28 mouse cellular contexts compared by ENCODE assay signal in genomic region chr2:38730331-38730827, GRCm38 (mm10). TPM values are rescaled to one million over a fixed set of nuclear protein-coding genes. Genes with fewer than 3 reads are reported as not detected.
A peak's percentile ranks its signal among the peaks of the same experiment; 100 is the strongest.
DNase-seq lines count a peak whose midpoint lies in the region; ATAC-seq lines count a peak whose summit lies in the region.
"Had no signal": no experiment of that assay in that cellular context is flagged by ENCODE, and none has a peak within 500 bp of the region (broad histone marks: within the 10 kb centered on the region; RNA-seq: fewer than 3 reads in every experiment).

No protein-coding gene starts in this region.

- peaks cover 28% of the 10 kb centered on the region for H3K36me3 ChIP-seq in forebrain, embryonic 10.5 days (replicated peaks)
- H3K36me3 ChIP-seq in forebrain, embryonic 11.5 days (ENCODE audit: control insufficient read depth, insufficient read depth, low read length) = no peaks in the 10 kb centered on the region; the same call in 1 of the 2 replicates
- H3K36me3 ChIP-seq in forebrain, embryonic 12.5 days (replicated peaks) = no peaks in the 10 kb centered on the region
- H3K36me3 ChIP-seq: embryonic facial prominence, embryonic 13.5 days; forebrain, embryonic 15.5 days; hindbrain, embryonic 15.5 days; intestine, embryonic 15.5 days had no signal

- H3K27me3 ChIP-seq in forebrain, embryonic 10.5 days (ENCODE audit: poor library complexity, severe bottlenecking) = no peaks in the 10 kb centered on the region
- H3K27me3 ChIP-seq in forebrain, embryonic 11.5 days (ENCODE audit: control insufficient read depth, insufficient read depth, low read length) = no peaks in the 10 kb centered on the region
- H3K27me3 ChIP-seq in forebrain, embryonic 12.5 days = no peaks in the 10 kb centered on the region
- H3K27me3 ChIP-seq: embryonic facial prominence, embryonic 13.5 days; forebrain, embryonic 15.5 days; heart, embryonic 13.5 days; hindbrain, embryonic 12.5 days; hindbrain, embryonic 15.5 days; intestine, embryonic 15.5 days had no signal

- no peak for ATAC-seq in forebrain, embryonic 11.5 days (replicated peaks; ENCODE audit: low FRiP score)
- no peak for ATAC-seq in forebrain, embryonic 12.5 days (ENCODE audit: low FRiP score)
- ATAC-seq: CD4-positive, CD25-positive, alpha-beta regulatory T cell, adult 4 months; forebrain, embryonic 15.5 days; intestine, embryonic 15.5 days had no signal

- WGBS in forebrain, embryonic 10.5 days = 95% methylated on average over 6 of the region's 6 CpGs
- WGBS in forebrain, embryonic 11.5 days = 95% methylated on average over 6 of the region's 6 CpGs
- 97% methylated on average over 6 of the region's 6 CpGs for WGBS in forebrain, embryonic 12.5 days

- no peak overlapping the region for H3K4me3 ChIP-seq in forebrain, embryonic 10.5 days
- no peak overlapping the region for H3K4me3 ChIP-seq in forebrain, embryonic 11.5 days (ENCODE audit: low read depth, low read length)
- no peak overlapping the region for H3K4me3 ChIP-seq in forebrain, embryonic 12.5 days (replicated peaks)
- H3K4me3 ChIP-seq: embryonic facial prominence, embryonic 10.5 days; embryonic facial prominence, embryonic 13.5 days; erythroblast, embryonic 14.5 days; forebrain, embryonic 15.5 days; heart, adult 2 months; heart, embryonic 10.5 days; heart, embryonic 13.5 days; hindbrain, embryonic 12.5 days; hindbrain, embryonic 15.5 days; intestine, embryonic 15.5 days had no signal

- H3K4me1 ChIP-seq in forebrain, embryonic 10.5 days = peaks cover 12% of the 10 kb centered on the region
- H3K4me1 ChIP-seq in forebrain, embryonic 11.5 days (replicated peaks; ENCODE audit: control insufficient read depth, insufficient read depth, low read length) = no peaks in the 10 kb centered on the region
- peaks cover 5% of the 10 kb centered on the region for H3K4me1 ChIP-seq in forebrain, embryonic 12.5 days
- H3K4me1 ChIP-seq: embryonic facial prominence, embryonic 13.5 days; forebrain, embryonic 15.5 days; heart, embryonic 10.5 days; hindbrain, embryonic 12.5 days; hindbrain, embryonic 15.5 days; intestine, embryonic 15.5 days had no signal

- H3K9me3 ChIP-seq in forebrain, embryonic 10.5 days = no peaks in the 10 kb centered on the region
- H3K9me3 ChIP-seq in forebrain, embryonic 11.5 days (ENCODE audit: control insufficient read depth, low read length) = no peaks in the 10 kb centered on the region
- H3K9me3 ChIP-seq in forebrain, embryonic 12.5 days = no peaks in the 10 kb centered on the region
- H3K9me3 ChIP-seq: embryonic facial prominence, embryonic 10.5 days; embryonic facial prominence, embryonic 13.5 days; forebrain, embryonic 15.5 days; heart, embryonic 10.5 days; heart, embryonic 13.5 days; hindbrain, embryonic 12.5 days; hindbrain, embryonic 15.5 days; intestine, embryonic 15.5 days had no signal

- DNase-seq in forebrain, embryonic 10.5 days (ENCODE audit: extremely low spot score, low spot score) = peak; percentile 6
- DNase-seq in forebrain, embryonic 11.5 days (ENCODE audit: low spot score) = no peak
- DNase-seq in adrenal gland, adult 8-10 months = peak; percentile 86
- peak; percentile 66 for DNase-seq in adrenal gland, postnatal 10 days
- no peak for DNase-seq in cerebellum, adult 18-20 months
- DNase-seq: cerebellum, adult 2 months; cerebellum, adult 9-11 months; cerebellum, postnatal 25 days; gastrocnemius, postnatal 25 days; heart, adult 2 months; kidney, adult 18-20 months; kidney, adult 9 months had no signal

- no peak overlapping the region for H3K27ac ChIP-seq in forebrain, embryonic 10.5 days
- H3K27ac ChIP-seq in forebrain, embryonic 11.5 days (ENCODE audit: low read depth, low read length) = no peak overlapping the region
- no peak overlapping the region for H3K27ac ChIP-seq in forebrain, embryonic 12.5 days
- H3K27ac ChIP-seq: embryonic facial prominence, embryonic 10.5 days; embryonic facial prominence, embryonic 13.5 days; forebrain, embryonic 15.5 days; heart, adult 2 months; heart, embryonic 10.5 days; heart, embryonic 13.5 days; hindbrain, embryonic 12.5 days; hindbrain, embryonic 15.5 days; intestine, embryonic 15.5 days had no signal

- H3K9ac ChIP-seq in forebrain, embryonic 11.5 days (ENCODE audit: low read length) = no peak overlapping the region
- H3K9ac ChIP-seq in forebrain, embryonic 12.5 days = no peak overlapping the region
- H3K9ac ChIP-seq: embryonic facial prominence, embryonic 13.5 days; forebrain, embryonic 15.5 days; heart, embryonic 13.5 days; hindbrain, embryonic 12.5 days; hindbrain, embryonic 15.5 days; intestine, embryonic 15.5 days had no signal

- no peak overlapping the region for H3K4me2 ChIP-seq in forebrain, embryonic 11.5 days (ENCODE audit: low read depth, low read length, severe bottlenecking)
- no peak overlapping the region for H3K4me2 ChIP-seq in forebrain, embryonic 12.5 days
- H3K4me2 ChIP-seq: embryonic facial prominence, embryonic 13.5 days; forebrain, embryonic 15.5 days; heart, embryonic 13.5 days; hindbrain, embryonic 12.5 days; hindbrain, embryonic 15.5 days; intestine, embryonic 15.5 days had no signal

RNA-seq across cellular contexts. Expression of gene Nr5a1, which starts 16.0 kb away (rescaled TPM):
- polyA plus RNA-seq in forebrain, embryonic 10.5 days (2016; fragmentation: Nextera tagmentation; extraction: Ambion mirVana) = 0.33 and 0.69 TPM in 2 replicates
- polyA plus RNA-seq in forebrain, embryonic 11.5 days (2014; fragmentation: Nextera tagmentation; extraction: Ambion mirVana) = 0.27 and 0.40 TPM in 2 replicates
- total RNA-seq in adrenal gland, adult 8-10 months (2022) = 100 to 1,000 TPM; 272 to 809 (median 569) TPM
- total RNA-seq in adrenal gland, postnatal 10 days (2021) = 100 to 1,000 TPM; 221 to 331 TPM
- 1.1 TPM in 2 replicates for polyA plus RNA-seq in forebrain, embryonic 12.5 days (2016; fragmentation: Nextera tagmentation; extraction: Ambion mirVana)
- total RNA-seq: common myeloid progenitor, adult 5-6 weeks; gastrocnemius, postnatal 25 days; heart, adult 2 months; heart, postnatal 25 days; hematopoietic stem cell, adult 5-6 weeks; MEL had no signal
- polyA plus RNA-seq: CD4-positive, CD25-positive, alpha-beta regulatory T cell, adult 4 months; cerebellum, adult 2 months; erythroblast, embryonic 14.5 days; heart, embryonic 10.5 days; heart, embryonic 13.5 days; heart, embryonic 16.5 days; hindbrain, embryonic 15.5 days had no signal

Comparison
In these comparisons a context has a peak if more than half of its experiments do, and no peak if none do; other contexts are left out.
1. DNase-seq: peak in forebrain, embryonic 10.5 days (single experiment), adrenal gland, adult 8-10 months (single experiment) and adrenal gland, postnatal 10 days (single experiment); none in forebrain, embryonic 11.5 days (single experiment) and cerebellum, adult 18-20 months (0 of 2).